ENCODE assay signal across 8 mouse cellular contexts in the genomic region with DNA sequence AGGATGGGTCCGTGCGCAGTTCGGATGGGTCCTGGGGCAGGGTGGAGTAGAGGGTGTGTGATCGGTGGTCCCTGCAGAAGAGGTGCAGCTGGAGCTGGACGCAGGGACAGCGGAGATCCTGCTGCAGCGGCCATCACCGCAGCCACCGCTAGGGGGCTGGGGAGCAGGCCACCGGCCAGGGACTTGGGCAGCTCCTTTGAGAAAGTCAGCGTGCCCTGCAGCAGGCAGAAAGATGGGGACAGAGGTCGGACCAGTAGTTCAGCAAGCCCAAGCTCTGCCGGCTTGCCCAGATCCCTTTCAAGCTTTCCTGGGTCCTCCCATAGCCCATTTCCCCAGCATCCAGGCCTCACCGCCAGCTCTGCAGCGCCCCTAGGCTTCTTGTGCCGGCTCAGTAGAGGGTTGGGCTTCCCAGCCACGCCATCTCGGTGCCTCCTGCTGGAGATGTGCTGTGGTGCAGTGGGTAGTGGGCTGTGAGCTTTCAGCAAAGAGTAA. TPM values are rescaled to one million over a fixed set of nuclear protein-coding genes. Genes with fewer than 3 reads are reported as not detected.
A peak's percentile ranks its signal among the peaks of the same experiment; 100 is the strongest.
DNase-seq lines count a peak whose midpoint lies in the region; ATAC-seq and TF ChIP-seq lines count a peak whose summit lies in the region.

No protein-coding gene starts in this region.

- H3K79me2 ChIP-seq in heart, adult 2 months (replicated peaks; ENCODE audit: control insufficient read depth, insufficient read depth, low read length): no peaks in the 10 kb centered on the region

- peak; percentile 65 for DNase-seq in A20 (ENCODE audit: low read depth, low spot score)
- peak; percentile 75 to 82 for DNase-seq in adrenal gland, adult 18-20 months (ENCODE audit: low spot score in 2 of 2)
- DNase-seq in embryo, embryonic 9.5 days (ENCODE audit: extremely low spot score): peak; percentile 88
- peak; percentile 81 to 89 for DNase-seq in heart, adult 2 months
- peak; percentile 85 for DNase-seq in kidney, adult 18-20 months
- no peak for DNase-seq in liver, embryonic 14.5 days (ENCODE audit: low read depth in 3 of 3, low spot score in 3 of 3)
- no peak for DNase-seq in thymus, postnatal 10 days (ENCODE audit: low spot score in 2 of 2)

- TF ChIP-seq POLR2A in heart, adult 2 months (IDR thresholded peaks at IDR 0.05; ENCODE audit: insufficient read depth, low read depth, low read length): no peak

- WGBS in heart, adult 2 months: 11% methylated on average over 18 of the region's 18 CpGs
- WGBS in liver, embryonic 14.5 days (ENCODE audit: insufficient replicate concordance): 36% methylated on average over 18 of the region's 18 CpGs
- WGBS in neural tube, embryonic 13.5 days: under 1% methylated on average over 18 of the region's 18 CpGs

- H3K4me3 ChIP-seq in heart, adult 2 months: peak overlapping the region; percentile 33
- no peak overlapping the region for H3K4me3 ChIP-seq in liver, embryonic 14.5 days (ENCODE audit: insufficient read depth in 1 of 2, low read depth in 2 of 2, low read length in 2 of 2)
- peak overlapping the region; percentile 24 for H3K4me3 ChIP-seq in neural tube, embryonic 13.5 days

- H3K27ac ChIP-seq in heart, adult 2 months: peak overlapping the region; percentile 59
- H3K27ac ChIP-seq in liver, embryonic 14.5 days: no peak overlapping the region
- peak overlapping the region; percentile 56; the same call in 1 of the 2 replicates for H3K27ac ChIP-seq in neural tube, embryonic 13.5 days (replicated peaks)

- H3K9ac ChIP-seq in heart, adult 2 months (ENCODE audit: low read depth, low read length): peak overlapping the region; percentile 62
- H3K9ac ChIP-seq in liver, embryonic 14.5 days (replicated peaks): no peak overlapping the region
- H3K9ac ChIP-seq in neural tube, embryonic 13.5 days: peak overlapping the region; percentile 63

- H3K4me2 ChIP-seq in liver, embryonic 14.5 days (ENCODE audit: low read depth): no peak overlapping the region
- peak overlapping the region; percentile 56 for H3K4me2 ChIP-seq in neural tube, embryonic 13.5 days

- TF ChIP-seq CTCF in heart, adult 2 months (IDR thresholded peaks at IDR 0.05): peak; percentile 90
- TF ChIP-seq CTCF in liver, embryonic 14.5 days (IDR thresholded peaks at IDR 0.05; ENCODE audit: low read depth): peak; percentile 91

- H3K27me3 ChIP-seq in heart, adult 2 months (ENCODE audit: control insufficient read depth, insufficient read depth, low read length): no peaks in the 10 kb centered on the region
- no peaks in the 10 kb centered on the region for H3K27me3 ChIP-seq in liver, embryonic 14.5 days (ENCODE audit: control insufficient read depth, insufficient read depth, low read length)
- no peaks in the 10 kb centered on the region for H3K27me3 ChIP-seq in neural tube, embryonic 13.5 days

- TF ChIP-seq EP300 in heart, adult 2 months (IDR thresholded peaks at IDR 0.05; ENCODE audit: insufficient read depth, low read depth, low read length): 0 out of 2 replicates have a peak, but pooled peaks have one; percentile 40
- TF ChIP-seq EP300 in liver, embryonic 14.5 days (IDR thresholded peaks at IDR 0.05; ENCODE audit: low read depth): no peak

- ATAC-seq in liver, embryonic 14.5 days (ENCODE audit: insufficient read depth): peak; percentile 42
- peak; percentile 76 for ATAC-seq in neural tube, embryonic 13.5 days (ENCODE audit: low read depth)

- intact Hi-C loops in heart, adult 2 months (cut with DNase I): no loop called here

- peaks cover 6% of the 10 kb centered on the region for H3K4me1 ChIP-seq in heart, adult 2 months (ENCODE audit: control insufficient read depth, insufficient read depth, low read length)
- H3K4me1 ChIP-seq in liver, embryonic 14.5 days (replicated peaks; ENCODE audit: control insufficient read depth in 2 of 2, insufficient read depth in 2 of 2, low read length in 1 of 2): no peaks in the 10 kb centered on the region
- peaks cover 45% of the 10 kb centered on the region for H3K4me1 ChIP-seq in neural tube, embryonic 13.5 days (replicated peaks)

- H3K9me3 ChIP-seq in liver, embryonic 14.5 days (ENCODE audit: control insufficient read depth, low read length): no peaks in the 10 kb centered on the region
- H3K9me3 ChIP-seq in neural tube, embryonic 13.5 days: no peaks in the 10 kb centered on the region

- H3K36me3 ChIP-seq in heart, adult 2 months (ENCODE audit: control insufficient read depth, insufficient read depth, low read length): no peaks in the 10 kb centered on the region
- H3K36me3 ChIP-seq in liver, embryonic 14.5 days (replicated peaks; ENCODE audit: control insufficient read depth, insufficient read depth, low read depth): no peaks in the 10 kb centered on the region
- H3K36me3 ChIP-seq in neural tube, embryonic 13.5 days: peaks cover 48% of the 10 kb centered on the region

RNA-seq across cellular contexts. Expression of gene Gpr84, which starts 4.6 kb away (rescaled TPM):
- total RNA-seq in adrenal gland, adult 18-20 months (2021): not detected
- total RNA-seq in heart, adult 2 months (2021): not detected
- polyA plus RNA-seq in heart, adult 2 months (2012; rRNA removed): 0.06 TPM in 1 of 2 replicates, not detected in the other
- polyA plus RNA-seq in liver, embryonic 14.5 days (2012; rRNA removed): 0.17 and 0.20 TPM in 2 replicates
- polyA plus RNA-seq in liver, embryonic 14.5 days (2014; fragmentation: Nextera tagmentation; extraction: Ambion mirVana): 0.18 and 0.32 TPM in 2 replicates
- polyA plus RNA-seq in neural tube, embryonic 13.5 days (2015; fragmentation: Nextera tagmentation; extraction: Ambion mirVana): 0.57 and 0.62 TPM in 2 replicates

RNA-seq across cellular contexts. Expression of gene Zfp385a, which starts 24.8 kb away (rescaled TPM):
- 10 to 100 TPM; 12.4 to 16.9 TPM for total RNA-seq in adrenal gland, adult 18-20 months (2021)
- 10 to 100 TPM; 10.1 to 10.4 TPM for total RNA-seq in heart, adult 2 months (2021)
- polyA plus RNA-seq in heart, adult 2 months (2012; rRNA removed): 7.3 and 12.0 TPM in 2 replicates
- polyA plus RNA-seq in liver, embryonic 14.5 days (2012; rRNA removed): 4.9 and 5.6 TPM in 2 replicates
- 4.7 and 6.2 TPM in 2 replicates for polyA plus RNA-seq in liver, embryonic 14.5 days (2014; fragmentation: Nextera tagmentation; extraction: Ambion mirVana)
- 17.1 and 18.4 TPM in 2 replicates for polyA plus RNA-seq in neural tube, embryonic 13.5 days (2015; fragmentation: Nextera tagmentation; extraction: Ambion mirVana)

RNA-seq across cellular contexts. Expression of gene Copz1, which starts 42.5 kb away (rescaled TPM):
- 100 to 1,000 TPM; 138 to 150 TPM for total RNA-seq in adrenal gland, adult 18-20 months (2021)
- total RNA-seq in heart, adult 2 months (2021): 10 to 100 TPM; 50.2 to 55.2 TPM
- polyA plus RNA-seq in heart, adult 2 months (2012; rRNA removed): 58.7 and 96.8 TPM in 2 replicates
- polyA plus RNA-seq in liver, embryonic 14.5 days (2012; rRNA removed): 118 and 133 TPM in 2 replicates
- polyA plus RNA-seq in liver, embryonic 14.5 days (2014; fragmentation: Nextera tagmentation; extraction: Ambion mirVana): 205 and 219 TPM in 2 replicates
- polyA plus RNA-seq in neural tube, embryonic 13.5 days (2015; fragmentation: Nextera tagmentation; extraction: Ambion mirVana): 214 and 224 TPM in 2 replicates

RNA-seq across cellular contexts. Expression of gene Itga5, which starts 51.5 kb away (rescaled TPM):
- 10 to 100 TPM; 27.1 to 31.7 TPM for total RNA-seq in adrenal gland, adult 18-20 months (2021)
- total RNA-seq in heart, adult 2 months (2021): 10 to 100 TPM; 36.4 to 36.7 TPM
- 38.6 and 44.6 TPM in 2 replicates for polyA plus RNA-seq in heart, adult 2 months (2012; rRNA removed)
- 8.4 and 9.3 TPM in 2 replicates for polyA plus RNA-seq in liver, embryonic 14.5 days (2012; rRNA removed)
- 9.9 and 12.5 TPM in 2 replicates for polyA plus RNA-seq in liver, embryonic 14.5 days (2014; fragmentation: Nextera tagmentation; extraction: Ambion mirVana)
- 9.2 and 11.6 TPM in 2 replicates for polyA plus RNA-seq in neural tube, embryonic 13.5 days (2015; fragmentation: Nextera tagmentation; extraction: Ambion mirVana)

RNA-seq across cellular contexts. Expression of gene Nfe2, which starts 56.9 kb away (rescaled TPM):
- under 1 TPM in 1 of 2 experiments, not detected in 1; 0.67 TPM for total RNA-seq in adrenal gland, adult 18-20 months (2021)
- 1 to 10 TPM in 1 of 2 experiments, under 1 TPM in 1; 0.86 to 2.0 TPM for total RNA-seq in heart, adult 2 months (2021)
- 1.6 and 1.9 TPM in 2 replicates for polyA plus RNA-seq in heart, adult 2 months (2012; rRNA removed)
- polyA plus RNA-seq in liver, embryonic 14.5 days (2012; rRNA removed): 178 and 222 TPM in 2 replicates
- polyA plus RNA-seq in liver, embryonic 14.5 days (2014; fragmentation: Nextera tagmentation; extraction: Ambion mirVana): 175 and 184 TPM in 2 replicates
- polyA plus RNA-seq in neural tube, embryonic 13.5 days (2015; fragmentation: Nextera tagmentation; extraction: Ambion mirVana): 1.3 and 1.9 TPM in 2 replicates

Comparison
In these comparisons a context has a peak if more than half of its experiments do, and no peak if none do; other contexts are left out.
1. DNase-seq: peak in A20 (single experiment), adrenal gland, adult 18-20 months (2 of 2), embryo, embryonic 9.5 days (single experiment), heart, adult 2 months (2 of 2) and kidney, adult 18-20 months (single experiment); none in liver, embryonic 14.5 days (0 of 3) and thymus, postnatal 10 days (0 of 2).
2. H3K4me3 ChIP-seq: peak in heart, adult 2 months (single experiment) and neural tube, embryonic 13.5 days (single experiment); none in liver, embryonic 14.5 days (0 of 2).